Mouse (Mus musculus) lung, embryonic 16.5 days (tissue): ENCODE measurements around the gene Mfsd14a. TPM values are rescaled to one million over a fixed set of nuclear protein-coding genes. Genes with fewer than 3 reads are reported as not detected.

Experiments
- ATAC-seq: fragments of 200-750 bp; cut with Nextera tagmentation; 2 replicates; pipeline ENCODE4 v1.8.0; 2017; ENCODE audit warnings: low read depth, mild to moderate bottlenecking, moderate library complexity
- H3K27ac ChIP-seq: fragments of 300-500 bp; sonication (generic); 2 replicates; pipeline ENCODE4 v1.5.1; 2014; ENCODE audit warnings: mild to moderate bottlenecking, control low read depth, low read length
- H3K27me3 ChIP-seq: fragments of 300-500 bp; sonication (generic); 2 replicates; pipeline ENCODE4 v1.6.1; 2014; ENCODE audit warnings: low read depth, low read length, mixed read lengths; ENCODE audit not compliant: control insufficient read depth, insufficient read depth
- H3K36me3 ChIP-seq: fragments of 300-500 bp; sonication (generic); 2 replicates; pipeline ENCODE4 v1.6.1; 2014; ENCODE audit warnings: low read length; ENCODE audit not compliant: control insufficient read depth, insufficient read depth
- H3K4me1 ChIP-seq: fragments of 300-500 bp; sonication (generic); replicated peaks from 2 replicates; pipeline ENCODE4 v1.6.1; 2014; ENCODE audit warnings: low read length, mixed read lengths; ENCODE audit not compliant: control insufficient read depth, insufficient read depth
- H3K4me2 ChIP-seq: fragments of 300-500 bp; sonication (generic); 2 replicates; pipeline ENCODE4 v1.6.1; 2014; ENCODE audit warnings: low read depth, low read length, control low read depth
- H3K4me3 ChIP-seq: fragments of 300-500 bp; sonication (generic); 2 replicates; pipeline ENCODE4 v1.5.1; 2014; ENCODE audit warnings: mild to moderate bottlenecking, low read length, control low read depth
- H3K9ac ChIP-seq: fragments of 300-500 bp; sonication (generic); 2 replicates; pipeline ENCODE4 v1.6.1; 2014; ENCODE audit warnings: low read length, control low read depth
- H3K9me3 ChIP-seq: fragments of 300-500 bp; sonication (generic); 2 replicates; pipeline ENCODE4 v1.6.1; 2016; ENCODE audit warnings: low read length; ENCODE audit not compliant: control insufficient read depth
- WGBS: fragments of 180-500 bp; shearing (Covaris S2); extraction: QIAGEN DNeasy Blood & Tissue Kit; methylation state at CpG from one replicate; pipeline ENCODE4 v1.1.7; 2014; 5-methylcytosine and 5-hydroxymethylcytosine counted together
- polyA plus RNA-seq: library from polyadenylated mRNA; unstranded; fragments of >200 nt; fragmentation: Nextera tagmentation; extraction: Ambion mirVana; gene quantifications from 2 replicates; pipeline ENCODE4 v1.2.1, GENCODE M21; 2015

Mfsd14a gene
- polyA plus RNA-seq, 1 experiment from 2014 or later = 83.8 TPM

- no peak overlapping the region for H3K4me2 ChIP-seq
- H3K4me1 ChIP-seq = no peaks in the 10 kb centered on the region
- no peaks in the 10 kb centered on the region for H3K27me3 ChIP-seq
- peaks cover 16% of the 10 kb centered on the region for H3K36me3 ChIP-seq
- 88% methylated on average over 7 of the region's 7 CpGs for WGBS
- H3K4me3 ChIP-seq = no peak overlapping the region
- no peak for ATAC-seq
- no peak overlapping the region for H3K27ac ChIP-seq
- H3K9me3 ChIP-seq = no peaks in the 10 kb centered on the region
- no peak overlapping the region for H3K9ac ChIP-seq
Measured at GRCm38 (mm10) chr3:116620636-116621370, 41.7 kb downstream of the Mfsd14a start.

- H3K9me3 ChIP-seq = no peaks in the 10 kb centered on the region
- WGBS = 63% methylated on average over 6 of the region's 6 CpGs
- no peak overlapping the region for H3K4me3 ChIP-seq
- no peak overlapping the region for H3K27ac ChIP-seq
- H3K9ac ChIP-seq = no peak overlapping the region
- no peak overlapping the region for H3K4me2 ChIP-seq
- no peaks in the 10 kb centered on the region; the same call in 1 of the 2 replicates for H3K4me1 ChIP-seq
- peaks cover 23% of the 10 kb centered on the region for H3K36me3 ChIP-seq
- ATAC-seq = no peak
- no peaks in the 10 kb centered on the region for H3K27me3 ChIP-seq
Measured at GRCm38 (mm10) chr3:116618855-116619254, 43.6 kb downstream of the Mfsd14a start.

GRCm38 (mm10) chr3:116615318-116616068, 47.0 kb downstream of the Mfsd14a start:
- Histone ChIP-seq H3K4me2 (no peak overlapping the region), H3K36me3 (peaks cover 14% of the 10 kb centered on the region), H3K4me3 (no peak overlapping the region), H3K4me1 (no peaks in the 10 kb centered on the region; the same call in 1 of the 2 replicates), H3K9me3 (no peaks in the 10 kb centered on the region), H3K9ac (no peak overlapping the region), H3K27me3 (no peaks in the 10 kb centered on the region), H3K27ac (no peak overlapping the region)
- ATAC-seq = no peak
- WGBS = 78% methylated on average over 8 of the region's 8 CpGs

- Histone ChIP-seq H3K27me3 (no peaks in the 10 kb centered on the region), H3K9me3 (no peaks in the 10 kb centered on the region), H3K27ac (0 out of 2 replicates have a peak within 1 kb of the TSS, but pooled peaks have one; percentile 44), H3K36me3 (peaks cover 17% of the 10 kb centered on the region), H3K9ac (no peak within 1 kb of the TSS), H3K4me2 (no peak within 1 kb of the TSS), H3K4me3 (no peak within 1 kb of the TSS), H3K4me1 (no peaks in the 10 kb centered on the region; the same call in 1 of the 2 replicates)
- WGBS = 48% methylated on average over 10 of the region's 10 CpGs
- peak; percentile 52 for ATAC-seq
Measured at GRCm38 (mm10) chr3:116614295-116614892, 48.1 kb downstream of the Mfsd14a start, which contains the start of gene Trmt13. Gene Trmt13 (minus strand): TSS chr3:116614587.

DNA sequence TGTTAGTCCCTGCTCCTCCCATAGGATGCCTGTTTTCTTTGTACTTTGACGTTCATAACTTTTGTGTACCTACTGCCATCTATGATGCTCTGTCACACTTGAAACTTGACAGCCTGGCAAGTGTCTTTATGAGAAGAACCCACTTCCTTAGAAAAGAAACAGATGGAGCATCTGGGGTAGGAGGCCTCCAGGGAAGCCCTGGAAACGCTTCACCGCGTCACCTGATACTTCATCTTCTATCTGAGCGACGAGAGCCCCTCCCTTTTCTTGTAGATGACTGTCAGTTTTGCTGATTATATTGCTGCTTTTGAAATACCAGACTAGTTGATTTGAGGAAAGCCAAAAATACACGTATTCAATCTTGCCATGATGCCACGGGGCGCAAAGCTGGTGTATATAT, 57.9 kb downstream of the Mfsd14a start:
- H3K4me2 ChIP-seq = no peak overlapping the region
- H3K4me3 ChIP-seq = no peak overlapping the region
- H3K36me3 ChIP-seq = peaks cover 6% of the 10 kb centered on the region; the same call in 1 of the 2 replicates
- no peak for ATAC-seq
- WGBS = 84% methylated on average over 9 of the region's 9 CpGs
- H3K27ac ChIP-seq = no peak overlapping the region
- H3K9me3 ChIP-seq = no peaks in the 10 kb centered on the region
- no peak overlapping the region for H3K9ac ChIP-seq
- no peaks in the 10 kb centered on the region for H3K27me3 ChIP-seq
- H3K4me1 ChIP-seq = no peaks in the 10 kb centered on the region

DNA sequence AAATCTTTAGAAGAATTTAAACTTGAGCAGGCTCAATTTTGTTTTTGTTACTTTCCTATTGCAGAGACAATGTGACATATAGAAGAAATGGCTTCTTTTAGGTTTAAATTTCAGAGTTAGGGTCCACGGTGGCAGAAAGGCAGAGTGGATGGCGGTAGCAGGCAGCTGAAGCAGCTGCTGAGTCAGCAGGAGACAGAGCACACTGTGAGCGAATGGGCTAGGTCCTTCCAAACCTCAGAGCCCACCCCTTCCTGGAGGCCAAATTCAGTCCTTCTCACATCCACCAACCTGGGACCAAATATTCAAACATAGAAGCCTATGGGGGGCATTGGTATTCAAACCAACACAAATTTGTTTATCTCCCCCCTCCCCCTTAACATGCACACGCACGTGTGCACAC, 60.7 kb downstream of the Mfsd14a start:
- Histone ChIP-seq H3K9me3 (no peaks in the 10 kb centered on the region), H3K4me3 (no peak overlapping the region), H3K27me3 (no peaks in the 10 kb centered on the region), H3K36me3 (0 out of 2 replicates have a peak, but pooled peaks cover 2% of the 10 kb centered on the region), H3K9ac (no peak overlapping the region), H3K27ac (no peak overlapping the region), H3K4me1 (no peaks in the 10 kb centered on the region), H3K4me2 (no peak overlapping the region)
- 90% methylated on average over 5 of the region's 5 CpGs for whole genome bisulfite sequencing
- ATAC-seq = no peak

- Histone ChIP-seq H3K4me2 (no peak overlapping the region), H3K27ac (no peak overlapping the region), H3K4me1 (peaks cover 1% of the 10 kb centered on the region; the same call in 1 of the 2 replicates), H3K9me3 (no peaks in the 10 kb centered on the region), H3K27me3 (no peaks in the 10 kb centered on the region), H3K4me3 (no peak overlapping the region), H3K36me3 (0 out of 2 replicates have a peak, but pooled peaks cover 1% of the 10 kb centered on the region), H3K9ac (no peak overlapping the region)
- ATAC-seq = no peak
- WGBS = 79% methylated on average over 5 of the region's 5 CpGs
Measured at GRCm38 (mm10) chr3:116601005-116601404, 61.5 kb downstream of the Mfsd14a start.

- WGBS = 75% methylated on average over 2 of the region's 2 CpGs
- no peak overlapping the region for H3K9ac ChIP-seq
- ATAC-seq = no peak
Measured at GRCm38 (mm10) chr3:116599705-116600104, 62.8 kb downstream of the Mfsd14a start.

DNA sequence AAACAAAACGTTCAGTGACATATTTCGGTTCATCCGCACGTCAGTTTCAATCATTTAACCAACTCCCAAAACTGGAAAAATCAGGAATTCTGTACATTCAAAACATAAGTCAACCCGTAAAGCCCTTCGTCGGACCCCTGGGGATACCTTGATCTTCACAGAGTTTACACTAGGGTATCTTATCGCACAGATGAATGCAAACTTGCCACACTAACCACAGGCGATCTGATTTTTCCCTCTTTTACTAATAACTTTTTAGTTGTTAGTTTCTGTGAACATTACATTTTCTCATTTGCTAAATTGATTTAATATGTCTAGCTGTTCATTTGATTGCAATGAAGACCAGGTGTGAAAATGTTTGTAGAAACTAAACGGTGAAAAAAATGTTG, 66.9 kb downstream of the Mfsd14a start:
- Histone ChIP-seq H3K4me1 (peaks cover 5% of the 10 kb centered on the region; the same call in 1 of the 2 replicates), H3K4me2 (peak overlapping the region; percentile 54), H3K27ac (no peak overlapping the region), H3K4me3 (peak overlapping the region; percentile 92), H3K27me3 (no peaks in the 10 kb centered on the region), H3K9ac (peak overlapping the region; percentile 89), H3K36me3 (peaks cover 6% of the 10 kb centered on the region), H3K9me3 (no peaks in the 10 kb centered on the region)
- no peak for ATAC-seq
- WGBS = 6% methylated on average over 10 of the region's 10 CpGs

More at GRCm38 (mm10) chr3:116599705-116600104, 62.8 kb downstream of the Mfsd14a start:
- Histone ChIP-seq H3K4me1 (peaks cover 2% of the 10 kb centered on the region; the same call in 1 of the 2 replicates), H3K9me3 (no peaks in the 10 kb centered on the region), H3K27me3 (no peaks in the 10 kb centered on the region), H3K36me3 (no peaks in the 10 kb centered on the region), H3K4me2 (no peak overlapping the region), H3K4me3 (no peak overlapping the region), H3K27ac (no peak overlapping the region)
